Mouse (Mus musculus) embryonic facial prominence, embryonic 14.5 days (tissue): Measurements from ENCODE around the gene Dnaja3. TPM values are rescaled to one million over a fixed set of nuclear protein-coding genes. Genes with fewer than 3 reads are reported as not detected.

Experiments used
- ATAC-seq: fragments of 200-750 bp; cut with Nextera tagmentation; 2 replicates; pipeline ENCODE4 v1.8.0; 2017; ENCODE audit warnings: low read depth, moderate number of reproducible peaks, moderate TSS enrichment
- DNase-seq: peaks from one replicate; pipeline ENCODE4 v3.0.0-alpha.2; 2015; ENCODE audit warnings: low spot score
- H3K27ac ChIP-seq: fragments of 300-500 bp; sonication (generic); replicated peaks from 2 replicates; pipeline ENCODE4 v1.5.1; 2014; ENCODE audit warnings: low read depth, mild to moderate bottlenecking, low read length, moderate library complexity
- H3K27me3 ChIP-seq: fragments of 300-500 bp; sonication (generic); replicated peaks from 2 replicates; pipeline ENCODE4 v1.6.1; 2014; ENCODE audit warnings: low read length; ENCODE audit not compliant: control insufficient read depth, insufficient read depth
- H3K36me3 ChIP-seq: fragments of 300-500 bp; sonication (generic); 2 replicates; pipeline ENCODE4 v1.6.1; 2014; ENCODE audit warnings: low read length, mixed read lengths; ENCODE audit not compliant: control insufficient read depth, insufficient read depth
- H3K4me1 ChIP-seq: fragments of 300-500 bp; sonication (generic); 2 replicates; pipeline ENCODE4 v1.6.1; 2014; ENCODE audit warnings: antibody characterized with exemption, low read length; ENCODE audit not compliant: control insufficient read depth, insufficient read depth
- H3K4me2 ChIP-seq: fragments of 300-500 bp; sonication (generic); 2 replicates; pipeline ENCODE4 v1.6.1; 2014; ENCODE audit warnings: low read depth, mild to moderate bottlenecking, low read length, moderate library complexity, mixed read lengths
- H3K4me3 ChIP-seq: fragments of 300-500 bp; sonication (generic); 2 replicates; pipeline ENCODE4 v1.5.1; 2014; ENCODE audit warnings: low read depth, mild to moderate bottlenecking, low read length
- H3K9ac ChIP-seq: fragments of 300-500 bp; sonication (generic); 2 replicates; pipeline ENCODE4 v1.6.1; 2014; ENCODE audit warnings: low read depth, mild to moderate bottlenecking, low read length, moderate library complexity, mixed read lengths
- H3K9me3 ChIP-seq: fragments of 300-500 bp; sonication (generic); 2 replicates; pipeline ENCODE4 v1.6.1; 2016; ENCODE audit warnings: low read length; ENCODE audit not compliant: control insufficient read depth
- WGBS: fragments of 180-500 bp; shearing (Covaris S2); extraction: QIAGEN DNeasy Blood & Tissue Kit; methylation state at CpG from one replicate; pipeline ENCODE4 v1.1.7; 2014; 5-methylcytosine and 5-hydroxymethylcytosine counted together
- polyA plus RNA-seq: library from polyadenylated mRNA; unstranded; fragments of >200 nt; fragmentation: Nextera tagmentation; extraction: Ambion mirVana; gene quantifications from 2 replicates; pipeline ENCODE4 v1.2.1, GENCODE M21; 2014

The Dnaja3 gene
- polyA plus RNA-seq, 1 experiment from 2014 or later, result 57.7 TPM

DNA sequence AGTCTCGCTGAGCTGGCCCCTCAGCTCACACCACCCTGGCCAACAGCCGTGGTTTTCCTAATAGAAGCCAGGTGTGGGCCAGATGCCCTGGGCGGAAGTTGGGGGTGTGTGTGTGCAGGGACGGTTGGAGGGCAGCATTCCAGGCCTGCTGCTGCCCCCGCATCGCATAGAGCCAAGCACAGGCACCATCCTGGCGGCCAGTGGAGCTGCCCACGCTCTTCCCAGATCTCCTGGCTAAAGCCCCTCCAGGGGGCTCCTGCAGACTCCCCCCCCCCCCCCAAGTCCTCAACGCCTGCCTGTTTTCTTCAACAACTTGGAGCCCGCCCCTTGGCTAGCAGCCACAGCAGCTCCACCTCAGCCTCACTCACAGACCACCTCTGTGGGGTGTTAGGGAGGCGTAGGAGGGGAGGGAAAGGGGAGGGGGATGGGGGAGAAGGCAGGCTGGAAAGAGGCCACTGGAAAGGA lies 19.0 kb downstream of the Dnaja3 start:
- Histone ChIP-seq H3K4me3 (no peak overlapping the region), H3K4me2 (peak overlapping the region; percentile 33), H3K27ac (peak overlapping the region; percentile 94), H3K4me1 (peaks cover 37% of the 10 kb centered on the region), H3K36me3 (peaks cover 14% of the 10 kb centered on the region; the same call in 1 of the 2 replicates), H3K27me3 (no peaks in the 10 kb centered on the region), H3K9me3 (no peaks in the 10 kb centered on the region), H3K9ac (peak overlapping the region; percentile 35; the same call in 1 of the 2 replicates)
- 11% methylated on average over 10 of the region's 11 CpGs for WGBS
- ATAC-seq, result peak; percentile 88
- DNase-seq, result peak; percentile 93

DNA sequence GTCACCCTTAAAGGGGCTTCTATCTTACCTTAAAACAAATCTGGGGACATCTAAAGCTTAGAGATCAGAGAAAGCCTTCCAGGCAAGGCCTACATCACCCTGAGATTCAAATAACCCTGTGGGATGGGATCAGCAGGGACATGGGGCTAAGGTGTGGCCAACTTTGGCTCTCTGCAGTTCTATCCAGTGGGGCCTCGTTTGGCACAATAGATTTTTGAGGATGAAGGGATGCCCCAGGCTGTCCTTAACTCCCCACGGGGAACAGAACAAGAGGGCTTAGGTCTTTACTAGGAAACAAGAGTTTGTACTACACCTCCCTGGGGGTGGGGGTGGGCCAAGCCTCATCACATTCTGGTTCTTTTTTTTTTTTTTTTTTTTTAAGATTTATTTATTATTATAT lies 19.5 kb downstream of the Dnaja3 start:
- H3K9me3 ChIP-seq, result no peaks in the 10 kb centered on the region
- H3K27ac ChIP-seq, result peak overlapping the region; percentile 94
- H3K27me3 ChIP-seq, result no peaks in the 10 kb centered on the region
- ATAC-seq (peak; percentile 0; the same call in 1 of the 2 replicates), DNase-seq (no peak)
- peaks cover 14% of the 10 kb centered on the region; the same call in 1 of the 2 replicates for H3K36me3 ChIP-seq
- H3K9ac ChIP-seq, result peak overlapping the region; percentile 45
- H3K4me3 ChIP-seq, result no peak overlapping the region
- WGBS, result 32% methylated on average over 2 of the region's 2 CpGs
- H3K4me1 ChIP-seq, result peaks cover 37% of the 10 kb centered on the region
- H3K4me2 ChIP-seq, result peak overlapping the region; percentile 33; the same call in 1 of the 2 replicates

DNA sequence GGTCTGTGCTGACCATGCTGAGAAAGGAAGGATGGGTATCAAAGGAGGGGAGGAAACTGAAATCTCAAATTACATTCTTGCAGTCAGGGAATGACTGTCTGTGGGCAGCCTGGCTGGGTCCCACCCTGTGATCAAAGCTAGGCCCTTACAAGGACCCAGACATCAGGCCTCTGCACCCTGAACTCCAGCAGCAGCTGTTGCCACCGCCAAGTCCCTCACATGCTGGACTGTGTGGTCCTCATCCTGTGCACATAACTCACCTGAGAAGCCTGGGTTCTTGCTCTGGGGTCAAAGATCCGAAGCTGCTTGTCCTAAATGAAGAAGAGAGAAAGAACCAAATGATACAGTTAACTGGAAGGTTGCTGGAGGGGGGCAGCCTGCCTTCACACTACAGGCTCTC lies 21.8 kb downstream of the Dnaja3 start:
- Histone ChIP-seq H3K27me3 (no peaks in the 10 kb centered on the region), H3K4me2 (no peak overlapping the region), H3K4me3 (no peak overlapping the region), H3K9me3 (no peaks in the 10 kb centered on the region), H3K9ac (no peak overlapping the region), H3K4me1 (peaks cover 22% of the 10 kb centered on the region), H3K27ac (no peak overlapping the region), H3K36me3 (peaks cover 32% of the 10 kb centered on the region)
- 76% methylated on average over 2 of the region's 2 CpGs for WGBS
- ATAC-seq (no peak), DNase-seq (no peak)

DNA sequence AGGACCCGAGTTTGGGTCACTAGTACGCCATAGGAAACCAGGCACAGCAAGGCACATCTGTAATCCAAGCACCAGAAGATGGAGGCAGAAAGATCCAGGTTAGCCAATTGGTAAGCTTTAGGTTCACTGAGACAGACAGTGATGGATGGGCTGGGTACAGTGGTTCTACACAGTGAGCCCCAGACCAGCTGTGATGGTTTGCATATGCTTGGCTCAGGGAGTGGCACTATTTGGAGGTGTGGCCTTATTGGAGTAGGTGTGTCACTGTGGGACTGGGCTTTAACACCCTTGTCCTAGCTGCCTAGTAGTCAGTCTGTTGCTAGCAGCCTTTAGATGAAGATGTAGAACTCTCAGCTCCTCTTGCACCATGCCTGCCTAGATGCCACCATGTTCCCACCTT lies 24.0 kb downstream of the Dnaja3 start:
- WGBS, result 76% methylated on average over 2 of the region's 2 CpGs
- Histone ChIP-seq H3K36me3 (peaks cover 49% of the 10 kb centered on the region), H3K27ac (no peak overlapping the region), H3K4me2 (no peak overlapping the region), H3K4me3 (no peak overlapping the region), H3K4me1 (peaks cover 10% of the 10 kb centered on the region), H3K9me3 (no peaks in the 10 kb centered on the region), H3K9ac (no peak overlapping the region), H3K27me3 (no peaks in the 10 kb centered on the region)
- DNase-seq, result no peak
- ATAC-seq, result no peak

GRCm38 (mm10) chr16:4665726-4666125 lies 25.9 kb downstream of the Dnaja3 start:
- Histone ChIP-seq H3K4me1 (no peaks in the 10 kb centered on the region), H3K4me2 (no peak overlapping the region), H3K4me3 (no peak overlapping the region), H3K27me3 (no peaks in the 10 kb centered on the region), H3K36me3 (peaks cover 63% of the 10 kb centered on the region), H3K9ac (no peak overlapping the region), H3K9me3 (no peaks in the 10 kb centered on the region), H3K27ac (no peak overlapping the region)
- ATAC-seq (no peak), DNase-seq (no peak)
- 90% methylated on average over 2 of the region's 2 CpGs for WGBS

DNA sequence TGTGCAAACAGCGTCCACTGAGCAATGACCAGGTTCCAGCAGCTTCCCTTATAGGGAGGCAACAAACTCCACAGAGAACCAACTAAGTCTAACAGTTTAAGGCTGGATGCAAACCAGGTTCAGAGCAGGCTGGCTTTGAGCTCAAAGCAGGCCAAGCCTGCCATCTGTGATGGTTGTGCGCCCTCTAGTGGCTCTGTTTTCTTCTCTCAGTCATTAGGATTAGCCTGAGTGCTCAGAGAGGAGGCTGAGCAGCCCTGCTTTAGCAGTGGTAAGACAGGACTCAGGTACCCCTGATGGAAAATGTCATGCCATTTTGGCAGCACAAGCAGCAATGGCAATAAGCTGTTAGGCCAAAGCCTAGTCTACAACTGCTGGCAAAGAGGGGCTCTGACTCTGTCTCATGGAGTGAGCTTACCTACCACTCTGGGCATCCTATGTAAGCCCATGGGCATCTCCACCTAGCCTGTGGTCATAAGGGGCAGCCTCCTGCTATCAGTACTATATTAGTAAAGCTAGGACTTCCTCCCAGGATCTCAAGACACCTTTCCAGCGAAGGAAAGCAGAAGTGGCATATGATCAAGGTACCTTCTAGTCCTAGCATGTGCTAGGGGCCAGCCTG lies 27.5 kb downstream of the Dnaja3 start:
- ATAC-seq (peak; percentile 91), DNase-seq (peak; percentile 94)
- no peak overlapping the region for H3K4me3 ChIP-seq
- H3K9ac ChIP-seq, result peak overlapping the region; percentile 42; the same call in 1 of the 2 replicates
- peak overlapping the region; percentile 21; the same call in 1 of the 2 replicates for H3K27ac ChIP-seq
- H3K4me2 ChIP-seq, result no peak overlapping the region
- no peaks in the 10 kb centered on the region for H3K9me3 ChIP-seq
- H3K27me3 ChIP-seq, result no peaks in the 10 kb centered on the region
- WGBS, result 27% methylated on average over 3 of the region's 3 CpGs
- no peaks in the 10 kb centered on the region for H3K4me1 ChIP-seq
- peaks cover 52% of the 10 kb centered on the region for H3K36me3 ChIP-seq

DNA sequence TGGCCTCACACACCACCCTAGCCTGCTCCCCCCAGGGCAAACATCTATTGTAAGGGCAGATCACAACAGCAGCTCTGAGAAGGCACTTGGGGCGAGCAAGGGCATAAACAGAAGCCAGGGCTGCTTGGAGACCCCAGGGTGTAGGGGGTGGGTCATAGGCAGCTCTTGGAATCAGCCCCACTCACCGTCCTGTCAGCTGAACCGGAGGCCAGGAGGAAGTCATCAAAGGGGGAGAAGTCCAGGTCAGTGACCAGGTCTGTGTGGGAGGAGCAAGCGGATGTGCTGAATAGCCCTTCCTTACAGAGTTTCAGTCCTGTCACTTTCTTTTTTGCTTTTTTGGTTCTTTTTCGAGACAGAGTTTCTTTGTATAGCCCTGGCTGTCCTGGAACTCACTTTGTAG lies 30.5 kb downstream of the Dnaja3 start:
- Histone ChIP-seq H3K27me3 (no peaks in the 10 kb centered on the region), H3K4me2 (no peak overlapping the region), H3K36me3 (peaks cover 64% of the 10 kb centered on the region), H3K27ac (no peak overlapping the region), H3K9me3 (no peaks in the 10 kb centered on the region), H3K4me1 (no peaks in the 10 kb centered on the region), H3K9ac (no peak overlapping the region), H3K4me3 (no peak overlapping the region)
- whole genome bisulfite sequencing, result 75% methylated on average over 5 of the region's 5 CpGs
- no peak for ATAC-seq
- no peak for DNase-seq

GRCm38 (mm10) chr16:4674091-4674490 lies 34.3 kb downstream of the Dnaja3 start:
- Histone ChIP-seq H3K27me3 (no peaks in the 10 kb centered on the region), H3K9ac (no peak overlapping the region), H3K4me2 (no peak overlapping the region), H3K4me1 (peaks cover 6% of the 10 kb centered on the region; the same call in 1 of the 2 replicates), H3K27ac (no peak overlapping the region), H3K36me3 (peaks cover 45% of the 10 kb centered on the region), H3K4me3 (no peak overlapping the region), H3K9me3 (no peaks in the 10 kb centered on the region)
- no peak for DNase-seq
- WGBS, result 77% methylated on average over 4 of the region's 4 CpGs
- no peak for ATAC-seq

GRCm38 (mm10) chr16:4676836-4677235 lies 37.0 kb downstream of the Dnaja3 start:
- Histone ChIP-seq H3K9ac (no peak overlapping the region), H3K27me3 (no peaks in the 10 kb centered on the region)
- ATAC-seq, result no peak

More at GRCm38 (mm10) chr16:4676836-4677235, 37.0 kb downstream of the Dnaja3 start:
- 86% methylated on average over 5 of the region's 5 CpGs for WGBS
- DNase-seq, result no peak
- no peak overlapping the region for H3K4me3 ChIP-seq
- H3K36me3 ChIP-seq, result peaks cover 34% of the 10 kb centered on the region
- peaks cover 6% of the 10 kb centered on the region; the same call in 1 of the 2 replicates for H3K4me1 ChIP-seq
- no peak overlapping the region for H3K4me2 ChIP-seq
- no peaks in the 10 kb centered on the region for H3K9me3 ChIP-seq
- no peak overlapping the region for H3K27ac ChIP-seq
